Mouse (Mus musculus): ENCODE measurements around the gene Ptch2.

Ptch2 gene

DNA sequence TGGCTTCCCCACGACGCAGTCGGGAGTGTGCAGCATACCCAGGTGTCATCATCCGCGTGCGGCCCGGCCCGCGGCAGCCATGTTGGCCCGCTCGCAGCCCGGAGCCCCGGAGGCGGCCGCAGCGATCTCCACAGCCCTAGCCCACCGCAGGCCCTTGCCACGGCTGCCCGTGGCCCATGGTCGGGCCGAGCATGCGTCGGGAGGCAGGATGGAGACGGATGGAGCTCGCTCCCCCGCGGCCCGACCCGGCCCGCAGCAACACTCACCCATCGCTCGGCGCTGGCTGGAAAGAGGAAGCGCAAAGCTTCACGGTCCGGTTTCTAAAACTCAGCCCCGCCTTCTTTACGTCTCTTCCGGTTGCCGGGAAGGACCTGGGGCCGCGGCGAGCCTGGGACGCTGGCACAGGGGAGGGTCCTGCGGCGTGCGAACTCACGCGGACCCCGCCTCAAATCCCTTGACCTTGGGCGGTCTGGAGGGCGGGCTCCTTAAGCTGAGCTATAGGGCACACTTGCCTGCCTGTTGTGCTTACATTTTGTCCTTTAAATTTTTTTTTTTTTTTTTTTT is 60.0 kb downstream of the Ptch2 start, which contains the start of gene Rps8:
Gene Rps8 (minus strand): TSS at position 452 of the 564 bp plus-strand sequence.
- peak; percentile 90 to 92 for DNase-seq

DNA sequence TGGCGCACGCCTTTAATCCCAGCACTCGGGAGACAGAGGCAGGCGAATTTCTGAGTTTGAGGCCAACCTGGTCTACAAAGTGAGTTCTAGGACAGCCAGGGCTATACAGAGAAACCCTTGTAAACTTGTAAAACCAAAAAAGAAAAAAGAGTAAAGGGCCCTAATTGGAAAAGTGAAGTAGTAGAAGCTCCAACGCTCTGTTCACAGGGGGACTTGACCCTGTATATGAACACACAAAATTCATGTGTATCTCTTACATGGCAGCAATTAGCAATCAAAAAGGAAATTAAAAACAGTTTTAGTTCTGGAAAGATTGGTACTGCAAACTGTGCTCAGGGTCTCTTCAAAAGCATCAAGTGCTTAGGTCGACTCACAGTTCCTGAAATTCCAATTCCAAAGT is 60.5 kb downstream of the Ptch2 start:
- DNase-seq = no peak

DNA sequence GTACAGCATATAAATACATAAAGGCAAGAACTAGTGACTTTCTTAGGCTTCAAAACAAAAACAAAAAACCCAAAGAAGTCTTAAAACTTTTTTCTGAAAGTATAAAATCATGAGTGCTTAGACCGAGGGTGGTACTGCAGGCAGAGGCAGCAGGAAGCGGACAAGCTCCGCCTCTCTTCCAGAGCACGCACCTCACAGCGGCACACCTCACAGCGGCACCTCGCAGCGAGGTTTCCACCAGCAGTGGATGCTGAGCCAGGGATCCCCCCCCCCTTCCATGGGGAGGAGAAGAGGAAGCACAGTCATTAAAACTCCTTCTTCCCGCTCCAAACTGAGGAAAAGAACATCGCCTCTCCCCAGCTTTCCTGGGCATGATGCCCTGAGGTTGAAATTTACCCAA is 63.8 kb downstream of the Ptch2 start:
- DNase-seq = no peak

DNA sequence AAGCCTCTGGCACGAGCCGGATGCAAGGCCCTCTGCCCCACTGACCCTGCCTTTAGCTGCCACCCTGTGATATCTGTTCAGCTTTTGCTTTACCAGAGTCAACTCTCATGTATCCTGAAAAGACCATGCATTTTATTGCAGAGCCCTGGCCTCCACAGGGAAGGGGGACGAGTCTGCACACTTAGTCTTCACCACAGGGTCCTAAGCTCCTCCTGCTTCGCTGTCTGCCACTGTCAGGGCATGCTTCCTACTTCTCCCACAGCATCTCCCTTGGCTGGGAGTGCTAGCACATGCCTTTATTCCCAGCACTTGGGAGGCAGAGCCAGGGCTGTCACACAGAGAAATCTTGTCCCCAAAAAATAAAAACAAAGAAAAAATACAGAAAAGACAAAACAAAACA is 65.3 kb downstream of the Ptch2 start:
- no peak for DNase-seq
